Mouse (Mus musculus) heart, postnatal 0 days (tissue): ENCODE data around the gene Adgrb2. TPM values are rescaled to one million over a fixed set of nuclear protein-coding genes. Genes with fewer than 3 reads are reported as not detected.
A peak's percentile ranks its signal among the peaks of the same experiment; 100 is the strongest.

Experiments
- ATAC-seq: fragments of 200-750 bp; cut with Nextera tagmentation; 2 replicates; pipeline ENCODE4 v1.8.0; 2017; ENCODE audit warnings: low read depth, moderate number of reproducible peaks, moderate library complexity; ENCODE audit not compliant: insufficient read depth
- DNase-seq: peaks from one replicate; pipeline ENCODE4 v3.0.0-alpha.2; 2016; ENCODE audit warnings: low spot score
- H3K27ac ChIP-seq: fragments of 300-500 bp; sonication (generic); 2 replicates; pipeline ENCODE4 v1.5.1; 2014; ENCODE audit warnings: low read depth, mild to moderate bottlenecking
- H3K27me3 ChIP-seq: fragments of 300-500 bp; sonication (generic); 2 replicates; pipeline ENCODE4 v1.6.1; 2014; ENCODE audit warnings: low read length, mixed read lengths; ENCODE audit not compliant: control insufficient read depth, insufficient read depth
- H3K36me3 ChIP-seq: fragments of 300-500 bp; sonication (generic); replicated peaks from 2 replicates; pipeline ENCODE4 v1.6.1; 2014; ENCODE audit warnings: low read length, mixed read lengths; ENCODE audit not compliant: control insufficient read depth, insufficient read depth
- H3K4me1 ChIP-seq: fragments of 300-500 bp; sonication (generic); 2 replicates; pipeline ENCODE4 v1.6.1; 2014; ENCODE audit warnings: antibody characterized with exemption; ENCODE audit not compliant: control insufficient read depth, insufficient read depth
- H3K4me2 ChIP-seq: fragments of 300-500 bp; sonication (generic); 2 replicates; pipeline ENCODE4 v1.6.1; 2014; ENCODE audit warnings: low read depth, mild to moderate bottlenecking, low read length, moderate library complexity
- H3K4me3 ChIP-seq: fragments of 300-500 bp; sonication (generic); 2 replicates; pipeline ENCODE4 v1.5.1; 2014; ENCODE audit warnings: low read depth, low read length
- H3K9ac ChIP-seq: fragments of 300-500 bp; sonication (generic); replicated peaks from 2 replicates; pipeline ENCODE4 v1.6.1; 2014; ENCODE audit warnings: low read depth, low read length, mixed read lengths
- H3K9me3 ChIP-seq: fragments of 300-500 bp; sonication (generic); replicated peaks from 2 replicates; pipeline ENCODE4 v1.6.1; 2016; ENCODE audit warnings: low read length; ENCODE audit not compliant: control insufficient read depth
- CTCF ChIP-seq: IDR thresholded peaks from 2 replicates; pipeline ENCODE4 v1.5.1; 2016; ENCODE audit warnings: antibody characterized with exemption, control low read depth, low read depth
- EP300 ChIP-seq: IDR thresholded peaks from 2 replicates; pipeline ENCODE4 v1.6.1; 2016; ENCODE audit warnings: antibody characterized with exemption, low read depth
- WGBS: fragments of 180-500 bp; shearing (Covaris S2); extraction: QIAGEN DNeasy Blood & Tissue Kit; methylation state at CpG from one replicate; pipeline ENCODE4 v1.1.7; 2014; 5-methylcytosine and 5-hydroxymethylcytosine counted together
- polyA plus RNA-seq: library from polyadenylated mRNA; unstranded; fragments of >200 nt; fragmentation: Nextera tagmentation; extraction: Ambion mirVana; gene quantifications from 2 replicates; pipeline ENCODE4 v1.2.1, GENCODE M21; 2015
- total RNA-seq: library from RNA; depleted of rRNA; stranded (reverse); fragments of >200 nt; gene quantifications from 2 replicates; pipeline ENCODE4 v1.2.3, GENCODE M21; 2014; ENCODE audit warnings: low replicate concordance

The Adgrb2 gene
- total and polyA plus RNA-seq, 2 experiments from 2014 or later = 0.59 to 10.6 TPM

DNA sequence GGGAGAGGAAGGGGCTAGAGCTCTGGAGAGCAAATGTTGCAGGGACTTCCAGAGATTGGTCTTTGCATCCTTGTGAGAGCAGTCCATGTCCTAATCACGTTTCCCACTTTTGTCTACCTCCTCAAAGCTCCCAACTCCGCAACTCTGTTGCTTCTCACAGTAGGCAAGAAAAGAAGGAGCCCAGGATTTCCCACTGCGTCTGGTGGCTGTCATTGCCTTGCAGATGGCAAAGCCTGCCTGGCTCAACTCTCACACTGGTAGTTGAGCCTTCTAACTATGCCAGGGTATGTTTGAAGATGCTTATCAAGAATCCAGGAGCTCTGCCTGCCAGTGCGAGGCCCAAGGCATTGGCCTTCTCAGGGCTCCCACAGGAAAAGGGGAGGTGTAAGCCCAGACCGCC lies 1.6 kb upstream of the Adgrb2 start:
- DNase-seq (no peak), ATAC-seq (no peak)
- Histone ChIP-seq H3K27ac (no peak overlapping the region), H3K9me3 (no peaks in the 10 kb centered on the region), H3K4me1 (peaks cover 25% of the 10 kb centered on the region), H3K36me3 (no peaks in the 10 kb centered on the region), H3K27me3 (peaks cover 63% of the 10 kb centered on the region), H3K9ac (no peak overlapping the region), H3K4me2 (no peak overlapping the region), H3K4me3 (no peak overlapping the region)
- WGBS = 34% methylated on average over 5 of the region's 5 CpGs
- TF ChIP-seq EP300 (no peak), CTCF (no peak)

DNA sequence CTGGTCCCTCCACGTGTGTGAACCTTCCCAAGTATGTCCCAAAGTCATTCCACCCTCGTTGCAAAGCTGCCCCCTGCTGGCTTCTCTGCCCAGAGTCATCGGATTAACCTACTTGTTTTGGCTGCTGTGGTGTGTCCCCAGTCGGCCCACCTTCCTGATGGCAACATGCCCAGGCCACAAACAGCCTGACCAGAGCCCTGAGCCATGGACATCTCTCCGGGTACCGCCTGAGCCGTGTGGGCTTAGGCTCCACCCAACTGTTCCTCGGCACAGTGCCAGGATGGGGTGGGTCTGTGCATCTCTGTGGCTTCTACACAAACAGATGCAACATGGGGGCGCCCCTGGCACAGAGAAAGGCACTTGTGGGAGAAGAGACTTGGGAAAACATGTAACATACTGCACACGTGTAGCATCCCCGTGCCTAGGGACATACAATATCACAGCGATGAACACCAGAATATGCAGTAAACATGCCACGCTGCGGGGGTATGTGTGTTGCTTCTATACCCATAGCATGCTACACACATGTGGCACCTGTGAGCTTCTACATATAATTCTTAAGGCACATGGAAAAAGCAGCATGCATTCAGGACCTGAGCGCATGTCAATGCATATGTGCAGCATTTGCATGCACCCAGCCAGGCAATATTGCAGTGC lies 778 bp upstream of the Adgrb2 start:
- Histone ChIP-seq H3K27ac (no peak overlapping the region), H3K4me1 (peaks cover 29% of the 10 kb centered on the region), H3K27me3 (peaks cover 72% of the 10 kb centered on the region), H3K4me2 (peak overlapping the region; percentile 99), H3K4me3 (peak overlapping the region; percentile 63), H3K9ac (no peak overlapping the region), H3K36me3 (no peaks in the 10 kb centered on the region), H3K9me3 (no peaks in the 10 kb centered on the region)
- ATAC-seq (peak; percentile 43; the same call in 1 of the 2 replicates), DNase-seq (peak; percentile 55)
- TF ChIP-seq EP300 (no peak), CTCF (peak; percentile 78)
- WGBS = 5% methylated on average over 15 of the region's 15 CpGs

DNA sequence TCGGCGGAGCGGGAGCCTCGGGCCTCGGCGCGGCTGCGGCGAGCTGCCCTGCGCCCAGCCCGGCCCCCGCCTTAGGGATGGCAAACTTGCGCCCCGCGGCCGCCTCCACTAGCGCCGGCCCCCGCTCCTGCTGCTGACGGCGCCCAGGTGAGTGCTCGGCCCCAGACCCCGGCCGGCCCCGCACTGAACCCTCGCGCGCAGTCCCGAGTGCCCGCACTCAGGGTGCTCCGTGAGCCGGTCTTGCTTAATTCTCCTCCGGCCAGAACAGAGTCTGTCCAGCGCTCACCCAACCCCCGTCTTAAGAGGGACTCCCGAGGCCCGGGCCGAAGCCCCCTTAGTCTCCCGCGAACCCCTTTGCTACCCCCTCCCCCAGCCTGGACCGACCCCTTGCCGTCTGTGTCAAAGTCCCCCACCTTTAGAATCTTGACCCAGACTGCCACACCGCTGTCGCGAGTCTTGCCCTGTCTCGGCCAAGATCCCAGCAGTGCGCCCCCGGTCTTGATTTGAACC lies 546 bp downstream of the Adgrb2 start:
- peaks cover 29% of the 10 kb centered on the region for H3K4me1 ChIP-seq
- ATAC-seq (0 out of 2 replicates have a peak, but pooled peaks have one; percentile 18), DNase-seq (no peak)
- TF ChIP-seq EP300 (no peak), CTCF (no peak)
- H3K4me3 ChIP-seq = peak overlapping the region; percentile 63
- H3K27ac ChIP-seq = no peak overlapping the region
- H3K9me3 ChIP-seq = no peaks in the 10 kb centered on the region
- no peaks in the 10 kb centered on the region for H3K36me3 ChIP-seq
- H3K4me2 ChIP-seq = peak overlapping the region; percentile 99
- under 1% methylated on average over 45 of the region's 48 CpGs for WGBS
- peaks cover 79% of the 10 kb centered on the region for H3K27me3 ChIP-seq
- H3K9ac ChIP-seq = peak overlapping the region; percentile 48

DNA sequence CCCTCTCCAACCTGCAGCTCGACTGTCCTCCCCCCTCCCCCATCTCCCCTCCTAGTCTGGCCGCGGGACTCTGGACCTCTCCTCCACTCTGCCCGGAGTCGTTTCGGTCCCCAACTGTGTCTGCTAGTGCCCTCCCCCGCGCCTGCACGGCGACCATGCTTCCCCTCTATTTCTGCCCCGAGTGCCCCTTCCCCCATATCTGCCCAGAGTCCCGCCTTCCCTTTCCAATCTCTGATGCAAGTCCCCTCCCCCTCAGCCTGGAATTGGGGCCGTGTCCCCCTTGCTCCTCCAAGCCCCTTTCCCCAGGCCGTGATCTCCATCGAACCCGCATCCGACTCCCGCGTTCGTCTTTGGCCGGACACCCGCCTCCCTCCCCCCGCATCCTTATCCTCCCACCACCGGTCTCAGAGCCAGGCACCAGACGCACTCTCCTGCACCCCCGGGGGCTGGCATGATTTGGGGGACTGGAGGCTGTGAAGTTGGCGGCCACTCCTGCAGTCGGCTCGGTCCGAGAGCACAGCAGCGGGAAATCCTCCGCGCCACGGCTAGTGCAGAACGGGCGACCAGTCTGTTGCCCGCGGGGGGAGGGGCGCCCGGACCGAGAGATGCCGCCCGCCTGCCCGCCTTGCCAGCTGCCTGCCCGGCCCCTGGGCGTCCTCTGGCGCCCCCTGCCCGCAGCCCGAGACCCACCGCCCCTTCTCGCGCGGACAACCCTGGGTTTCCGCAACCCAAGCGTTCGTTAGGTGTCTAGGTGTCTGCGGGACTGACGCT lies 1.2 kb downstream of the Adgrb2 start:
- H3K9ac ChIP-seq = no peak overlapping the region
- peaks cover 73% of the 10 kb centered on the region for H3K27me3 ChIP-seq
- no peak overlapping the region for H3K27ac ChIP-seq
- peak overlapping the region; percentile 99 for H3K4me2 ChIP-seq
- H3K4me3 ChIP-seq = peak overlapping the region; percentile 63
- peaks cover 29% of the 10 kb centered on the region for H3K4me1 ChIP-seq
- DNase-seq = no peak
- no peaks in the 10 kb centered on the region for H3K36me3 ChIP-seq
- WGBS = 2% methylated on average over 57 of the region's 58 CpGs
- ATAC-seq = peak; percentile 20; the same call in 1 of the 2 replicates
- TF ChIP-seq EP300 (no peak), CTCF (peak; percentile 23; the same call in 1 of the 2 replicates)
- no peaks in the 10 kb centered on the region for H3K9me3 ChIP-seq

DNA sequence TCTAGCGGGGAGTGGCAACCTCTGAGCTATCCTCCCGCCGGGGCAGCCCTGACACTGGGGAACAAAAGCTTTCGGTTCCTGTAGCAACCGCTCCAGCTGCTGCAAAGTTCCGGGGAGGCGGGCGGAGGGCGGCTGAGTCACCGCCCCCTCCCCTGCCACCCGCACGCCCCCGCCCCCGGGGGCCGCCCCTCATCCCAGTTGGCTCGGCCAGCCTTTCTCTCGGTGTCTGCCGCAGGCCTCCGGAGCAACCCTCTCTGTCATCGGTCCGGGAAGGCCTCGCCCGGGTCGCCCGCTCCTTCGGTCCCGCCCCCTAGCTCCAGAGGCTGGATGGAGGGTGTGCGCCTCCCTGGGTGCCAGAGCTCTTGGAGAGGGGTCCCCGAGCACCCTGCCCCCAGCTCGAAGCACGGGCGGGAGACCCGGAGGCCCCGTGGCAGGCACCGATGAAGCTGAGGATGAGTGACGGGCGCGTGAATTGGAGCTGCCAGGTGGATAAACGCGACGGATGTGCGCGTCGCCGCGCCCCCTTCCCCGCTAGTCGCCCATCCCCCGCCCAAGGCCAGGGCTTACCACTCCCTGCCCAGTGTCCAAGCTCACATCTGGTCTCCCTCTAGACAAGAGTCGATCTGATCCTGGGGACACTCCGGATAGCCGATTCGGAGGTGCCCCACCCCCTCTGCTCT lies 3.3 kb downstream of the Adgrb2 start:
- Histone ChIP-seq H3K4me1 (peaks cover 29% of the 10 kb centered on the region), H3K27ac (no peak overlapping the region), H3K36me3 (no peaks in the 10 kb centered on the region), H3K4me3 (peak overlapping the region; percentile 57), H3K9me3 (no peaks in the 10 kb centered on the region), H3K27me3 (peaks cover 53% of the 10 kb centered on the region), H3K4me2 (peak overlapping the region; percentile 87), H3K9ac (peak overlapping the region; percentile 37)
- ATAC-seq = no peak
- DNase-seq = no peak
- WGBS = under 1% methylated on average over 48 of the region's 53 CpGs
- no peak for TF ChIP-seq EP300
- TF ChIP-seq CTCF = no peak
